Mouse (Mus musculus) splenic B cell, adult 2 months (primary cell): ENCODE measurements around the gene Dvl3.
"Not testable (repeated sequence)": the region's sequence is repeated elsewhere in the genome, so short reads cannot be mapped to it uniquely, and the experiment has no call there.

ENCODE experiments used
- DNase-seq: peaks from one replicate; pipeline ENCODE4 v3.0.0-alpha.2; 2011; ENCODE audit warnings: low read depth, low spot score
- H3K27me3 ChIP-seq: 2 replicates; pipeline ENCODE4 v1.6.1; 2012; ENCODE audit warnings: mild to moderate bottlenecking, low read length, moderate library complexity, mixed read lengths; ENCODE audit not compliant: control insufficient read depth, poor library complexity, insufficient read depth, severe bottlenecking
- H3K36me3 ChIP-seq: 2 replicates; pipeline ENCODE4 v1.6.1; 2012; ENCODE audit warnings: mild to moderate bottlenecking, low read length, moderate library complexity, mixed read lengths; ENCODE audit not compliant: control insufficient read depth, poor library complexity, insufficient read depth, severe bottlenecking

The Dvl3 gene

GRCm38 (mm10) chr16:20516726-20517201 is at the start of gene Dvl3:
Dvl3 (plus strand) TSS chr16:20516982.
- peak; percentile 83 for DNase-seq
- Histone ChIP-seq H3K36me3 (no peaks in the 10 kb centered on the region), H3K27me3 (no peaks in the 10 kb centered on the region; the same call in 1 of the 2 replicates)

DNA sequence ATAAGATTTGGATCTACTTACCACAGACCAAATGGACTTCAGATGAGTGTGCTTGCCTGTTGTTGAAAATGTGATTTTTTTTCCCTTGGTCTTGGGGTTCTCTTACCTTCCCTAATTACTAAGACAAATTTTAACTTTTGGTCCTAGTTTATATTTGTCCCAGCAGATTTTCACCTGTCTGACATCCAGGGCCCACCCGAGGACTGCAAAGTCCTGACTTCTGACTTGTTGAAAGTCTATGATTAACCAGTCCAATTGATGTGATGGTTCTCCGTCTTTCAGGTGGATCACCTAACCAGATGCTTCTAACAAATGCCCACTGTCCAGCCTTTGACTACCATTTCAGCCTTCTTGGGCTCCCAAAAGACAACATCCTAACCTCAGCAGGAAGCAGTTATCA is 45.8 kb upstream of the Dvl3 start:
- H3K27me3 ChIP-seq = no peaks in the 10 kb centered on the region
- no peak for DNase-seq
- H3K36me3 ChIP-seq = no peaks in the 10 kb centered on the region

GRCm38 (mm10) chr16:20471686-20472085 is 45.1 kb upstream of the Dvl3 start:
- Histone ChIP-seq H3K27me3 (no peaks in the 10 kb centered on the region), H3K36me3 (no peaks in the 10 kb centered on the region)
- DNase-seq = no peak

- Histone ChIP-seq H3K27me3 (no peaks in the 10 kb centered on the region), H3K36me3 (no peaks in the 10 kb centered on the region)
- no peak for DNase-seq
Measured at GRCm38 (mm10) chr16:20473748-20474147, 43.0 kb upstream of the Dvl3 start.

- no peak for DNase-seq
- Histone ChIP-seq H3K36me3 (no peaks in the 10 kb centered on the region), H3K27me3 (no peaks in the 10 kb centered on the region)
Measured at GRCm38 (mm10) chr16:20474211-20474610, 42.6 kb upstream of the Dvl3 start.

DNA sequence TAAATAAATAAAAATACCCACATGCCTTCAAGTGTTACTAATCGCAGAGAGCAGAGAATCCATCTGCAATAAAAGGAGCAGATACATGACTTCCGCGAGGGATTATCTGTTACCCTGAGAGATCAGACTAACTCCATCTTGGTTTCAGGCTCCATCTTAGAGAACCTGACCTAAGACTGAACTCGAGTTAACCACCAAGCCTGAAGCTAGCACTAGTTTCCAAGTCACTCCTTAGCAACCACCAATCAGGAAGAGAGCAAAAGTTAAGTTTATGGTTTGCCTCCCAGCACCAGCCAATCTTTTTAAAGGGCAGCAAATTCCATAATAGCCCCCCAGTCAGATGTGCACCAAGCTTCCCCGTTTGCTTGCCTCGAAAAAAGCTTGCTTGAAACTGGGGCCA is 42.0 kb upstream of the Dvl3 start:
- Histone ChIP-seq H3K27me3 (no peaks in the 10 kb centered on the region), H3K36me3 (no peaks in the 10 kb centered on the region)
- DNase-seq = no peak

GRCm38 (mm10) chr16:20475335-20475734 is 41.4 kb upstream of the Dvl3 start:
- H3K36me3 ChIP-seq = no peaks in the 10 kb centered on the region
- DNase-seq = no peak
- no peaks in the 10 kb centered on the region for H3K27me3 ChIP-seq

DNA sequence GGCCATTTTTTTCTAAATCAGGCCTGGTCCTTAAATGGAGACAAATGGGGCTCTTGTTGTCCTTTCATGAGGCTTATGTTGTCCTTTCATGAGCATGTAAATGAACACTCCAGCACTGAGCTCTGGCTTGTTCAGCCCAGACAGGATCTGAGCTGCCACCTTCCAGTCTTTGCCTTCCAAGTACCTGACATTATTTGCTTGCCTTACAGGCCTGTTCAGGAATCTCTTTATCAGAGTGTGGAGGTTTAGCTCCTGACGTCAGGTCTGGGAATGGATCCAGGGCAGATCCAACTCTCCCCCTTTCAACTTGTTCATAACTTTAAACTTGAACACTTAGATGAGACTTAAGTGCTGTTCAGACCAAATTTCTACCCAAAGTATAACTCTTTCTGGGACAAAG is 39.9 kb upstream of the Dvl3 start:
- Histone ChIP-seq H3K27me3 (no peaks in the 10 kb centered on the region), H3K36me3 (no peaks in the 10 kb centered on the region)
- DNase-seq = no peak

DNA sequence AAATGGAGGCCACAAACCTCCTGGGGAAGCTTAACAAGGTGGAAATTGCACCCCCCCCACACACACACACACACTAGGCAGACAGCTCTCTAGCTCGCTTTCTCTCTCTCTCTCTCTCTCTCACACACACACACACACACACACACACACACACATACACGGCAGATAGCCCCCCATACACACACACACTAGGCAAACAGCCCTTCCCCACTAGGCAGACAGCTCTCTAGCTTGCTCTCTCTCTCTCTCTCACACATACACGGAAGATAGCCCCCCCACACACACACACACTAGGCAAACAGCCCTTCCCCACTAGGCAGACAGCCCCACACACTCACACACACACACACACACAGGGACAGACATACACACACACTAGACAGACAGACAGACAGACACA is 39.5 kb upstream of the Dvl3 start:
- no peak for DNase-seq
- no peaks in the 10 kb centered on the region for H3K36me3 ChIP-seq

DNA sequence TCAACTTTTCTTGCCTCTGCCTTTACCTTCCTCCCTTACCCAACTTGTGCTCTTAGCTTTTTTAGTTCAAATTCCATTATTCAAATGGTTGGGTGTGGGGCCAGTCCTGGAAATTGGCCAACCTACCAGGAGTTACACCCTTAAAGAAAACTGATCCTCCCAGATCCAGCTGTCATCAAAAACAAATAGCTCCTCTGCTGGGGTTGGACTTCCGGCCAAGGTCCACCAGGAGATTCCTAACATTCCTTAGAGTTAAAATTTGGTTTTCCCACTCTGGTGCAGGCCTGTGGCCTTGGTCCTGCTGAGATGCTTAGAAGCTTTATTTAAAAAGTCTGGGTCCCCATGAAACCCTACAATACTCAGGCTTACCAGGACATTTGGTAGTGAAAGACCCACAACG is 38.3 kb upstream of the Dvl3 start:
- DNase-seq = no peak
- H3K27me3 ChIP-seq = no peaks in the 10 kb centered on the region
- H3K36me3 ChIP-seq = no peaks in the 10 kb centered on the region

More for the DNA sequence above, 39.5 kb upstream of the Dvl3 start:
- H3K27me3 ChIP-seq = no peaks in the 10 kb centered on the region

DNA sequence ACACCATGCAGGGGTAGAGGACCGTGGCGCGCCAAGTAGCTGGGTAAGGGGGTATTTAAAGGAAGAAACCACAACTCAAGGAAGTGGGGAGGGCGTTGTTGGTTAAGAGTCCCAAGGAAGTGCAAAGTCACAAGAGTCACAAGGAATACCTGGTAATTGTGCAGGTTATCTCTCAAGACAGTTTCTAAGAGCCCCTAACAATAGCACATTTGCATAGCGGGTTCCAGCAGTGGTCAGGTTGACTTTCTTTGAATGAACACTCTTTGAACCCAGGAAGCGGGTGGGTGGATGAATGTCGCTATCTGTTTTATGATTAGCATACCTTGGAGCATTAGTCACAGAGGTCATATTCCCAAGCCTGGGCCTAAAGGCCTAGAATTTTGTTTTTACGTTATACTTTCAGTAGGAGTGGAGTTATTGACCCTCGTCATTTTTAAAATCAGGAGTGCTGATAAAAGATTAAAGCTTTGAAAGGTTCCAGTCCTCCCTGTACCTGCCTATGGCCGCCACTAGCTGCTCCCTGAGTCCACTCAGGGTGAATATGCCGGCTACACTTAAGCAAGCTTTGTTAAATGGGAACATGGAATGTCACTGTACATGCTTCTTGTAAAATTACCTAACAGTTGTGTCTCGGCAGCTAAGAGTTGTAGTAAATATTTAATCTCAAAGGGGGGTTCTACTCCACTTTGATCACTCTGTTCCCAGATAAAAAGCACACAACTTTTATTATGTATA is 37.6 kb upstream of the Dvl3 start:
- not testable (repeated sequence) for DNase-seq, H3K27me3 ChIP-seq, H3K36me3 ChIP-seq

- Histone ChIP-seq H3K36me3 (no peaks in the 10 kb centered on the region), H3K27me3 (no peaks in the 10 kb centered on the region)
- peak; percentile 14 for DNase-seq
Measured at GRCm38 (mm10) chr16:20480115-20480514, 36.7 kb upstream of the Dvl3 start.

- H3K36me3 ChIP-seq = no peaks in the 10 kb centered on the region
- no peaks in the 10 kb centered on the region for H3K27me3 ChIP-seq
- DNase-seq = no peak
Measured at GRCm38 (mm10) chr16:20481746-20482145, 35.0 kb upstream of the Dvl3 start.

DNA sequence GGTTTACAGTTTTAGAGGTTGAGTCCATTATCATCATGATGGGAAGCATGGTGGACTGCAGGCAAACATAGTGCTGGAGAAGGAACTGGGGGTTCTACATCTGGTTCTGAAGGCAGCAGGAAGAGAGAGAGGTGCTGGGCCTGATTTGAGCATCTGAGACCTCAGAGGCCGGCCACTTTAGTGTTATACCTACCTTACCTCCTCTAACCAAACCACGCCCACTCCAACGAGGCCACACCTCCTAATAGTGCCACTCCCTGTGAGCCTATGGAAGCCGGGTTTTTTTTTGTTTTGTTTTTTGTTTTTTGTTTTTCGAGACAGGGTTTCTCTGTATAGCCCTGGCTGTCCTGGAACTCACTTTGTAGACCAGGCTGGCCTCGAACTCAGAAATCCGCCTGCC is 33.1 kb upstream of the Dvl3 start:
- DNase-seq, H3K36me3 ChIP-seq, H3K27me3 ChIP-seq: not testable (repeated sequence)

DNA sequence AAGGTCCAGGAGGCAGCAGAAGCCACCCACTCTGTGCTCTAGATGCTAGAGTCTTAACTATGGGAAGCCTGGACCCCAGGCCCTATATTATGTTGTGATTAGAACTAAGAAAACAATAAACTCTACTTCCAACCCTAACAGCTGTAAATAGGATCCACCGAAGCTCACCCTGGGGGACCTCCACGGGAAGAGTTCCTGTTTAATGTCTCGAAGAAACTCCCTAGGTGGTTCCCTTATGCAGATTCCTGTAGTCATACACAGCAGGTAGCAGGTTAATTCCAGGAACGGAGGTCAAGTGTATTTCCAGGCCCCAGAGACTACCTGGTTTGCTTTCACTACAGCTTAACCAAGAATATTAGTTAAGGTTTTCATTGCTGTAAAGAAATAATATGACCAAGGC is 31.7 kb upstream of the Dvl3 start:
- DNase-seq = no peak
- H3K36me3 ChIP-seq = no peaks in the 10 kb centered on the region
- H3K27me3 ChIP-seq = no peaks in the 10 kb centered on the region

DNA sequence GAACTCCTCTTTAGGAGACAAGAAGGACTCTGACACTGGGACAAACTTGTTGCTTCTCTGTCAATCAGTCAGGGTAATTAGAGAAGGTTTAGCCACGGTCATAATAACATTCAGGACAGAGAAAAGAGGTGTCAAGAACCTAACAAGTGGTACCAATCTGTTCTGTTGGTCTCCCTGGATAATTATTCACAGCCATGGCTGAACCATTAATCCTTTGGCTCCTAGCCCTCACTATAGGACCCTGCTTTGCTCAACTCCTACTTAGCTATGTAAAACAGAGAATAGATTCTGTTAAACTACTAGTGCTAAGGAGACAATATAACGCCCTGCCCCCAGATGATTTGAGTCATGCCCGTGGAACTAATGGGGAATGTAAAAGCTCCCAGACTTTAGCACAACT is 30.7 kb upstream of the Dvl3 start:
- no peak for DNase-seq
- Histone ChIP-seq H3K27me3 (no peaks in the 10 kb centered on the region), H3K36me3 (no peaks in the 10 kb centered on the region)
